ENCODE assay signal across 4 mouse cellular contexts in genomic region chr7:105932132-105932531, GRCm38 (mm10). TPM values are rescaled to one million over a fixed set of nuclear protein-coding genes. Genes with fewer than 3 reads are reported as not detected.
ATAC-seq lines count a peak whose summit lies in the region.
"Had no signal": no experiment of that assay in that cellular context is flagged by ENCODE, and none has a peak within 500 bp of the region (broad histone marks: within the 10 kb centered on the region; RNA-seq: fewer than 3 reads in every experiment).

No protein-coding gene starts in this region.

- ATAC-seq in common myeloid progenitor, adult 5-6 weeks (replicated peaks; ENCODE audit: low read depth, poor library complexity, severe bottlenecking) = peak; percentile 50
- ATAC-seq in megakaryocyte progenitor cell, adult 5-6 weeks (replicated peaks; ENCODE audit: poor library complexity) = peak; percentile 37
- ATAC-seq in megakaryocyte-erythroid progenitor cell, adult 5-6 weeks (replicated peaks; ENCODE audit: low FRiP score, low TSS enrichment, poor library complexity, severe bottlenecking) = peak; percentile 57; the same call in 1 of the 2 replicates

RNA-seq across cellular contexts. Expression of gene Gm4070, which starts 21.6 kb away (rescaled TPM):
- 112 and 122 TPM in 2 replicates for total RNA-seq in common myeloid progenitor, adult 5-6 weeks (2017)
- 16.8 and 22.4 TPM in 2 replicates for total RNA-seq in megakaryocyte progenitor cell, adult 5-6 weeks (2015)
- 102 and 118 TPM in 2 replicates for total RNA-seq in megakaryocyte progenitor cell, adult 5-6 weeks (2017)
- total RNA-seq in megakaryocyte-erythroid progenitor cell, adult 5-6 weeks (2014; fragmentation: Nextera tagmentation) = 4.2 and 13.7 TPM in 2 replicates
- 23.2 and 51.2 TPM in 2 replicates for total RNA-seq in megakaryocyte-erythroid progenitor cell, adult 5-6 weeks (2017)
- total RNA-seq: MEL had no signal
